In the genomic region with DNA sequence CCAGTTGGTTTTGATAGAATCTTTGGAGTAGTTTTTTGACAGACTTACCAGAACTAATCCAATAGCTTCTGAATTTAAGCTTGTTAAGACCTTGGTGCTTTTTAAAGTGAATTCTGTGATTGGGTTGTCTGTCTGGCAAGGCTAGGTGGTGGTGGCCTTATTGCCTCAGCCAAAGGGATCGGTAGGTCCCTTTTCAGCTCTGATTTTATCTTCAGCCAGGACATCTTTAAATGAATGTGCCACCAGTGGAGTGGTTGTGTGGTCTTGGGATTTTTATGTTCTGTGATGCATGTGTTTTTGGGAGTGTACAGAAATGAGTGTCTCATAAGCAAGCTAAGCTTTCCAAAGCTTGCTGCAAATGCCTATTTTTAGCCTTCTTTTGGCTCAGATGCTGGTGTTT, we compare ENCODE assay signal across 7 mouse cellular contexts. TPM values are rescaled to one million over a fixed set of nuclear protein-coding genes. Genes with fewer than 3 reads are reported as not detected.
DNase-seq lines count a peak whose midpoint lies in the region; ATAC-seq and TF ChIP-seq lines count a peak whose summit lies in the region.

No protein-coding gene starts in this region.

- H3K27me3 ChIP-seq in lung, postnatal 0 days (replicated peaks; ENCODE audit: insufficient read depth, low read length) = no peaks in the 10 kb centered on the region
- H3K27me3 ChIP-seq in forebrain, embryonic 11.5 days (ENCODE audit: control insufficient read depth, insufficient read depth, low read length) = no peaks in the 10 kb centered on the region
- no peaks in the 10 kb centered on the region for H3K27me3 ChIP-seq in limb, embryonic 15.5 days
- H3K27me3 ChIP-seq in stomach, postnatal 0 days (ENCODE audit: control insufficient read depth, insufficient read depth, low read length) = no peaks in the 10 kb centered on the region

- peaks cover 17% of the 10 kb centered on the region for H3K4me1 ChIP-seq in lung, postnatal 0 days (ENCODE audit: insufficient read depth, low read depth, low read length)
- H3K4me1 ChIP-seq in forebrain, embryonic 11.5 days (replicated peaks; ENCODE audit: control insufficient read depth, insufficient read depth, low read length) = peaks cover 9% of the 10 kb centered on the region; the same call in 1 of the 2 replicates
- H3K4me1 ChIP-seq in limb, embryonic 15.5 days = peaks cover 40% of the 10 kb centered on the region
- H3K4me1 ChIP-seq in stomach, postnatal 0 days (replicated peaks; ENCODE audit: control insufficient read depth, insufficient read depth) = no peaks in the 10 kb centered on the region; the same call in 1 of the 2 replicates

- H3K27ac ChIP-seq in lung, postnatal 0 days (ENCODE audit: low read length) = peak overlapping the region; percentile 94
- no peak overlapping the region for H3K27ac ChIP-seq in forebrain, embryonic 11.5 days (ENCODE audit: low read depth, low read length)
- no peak overlapping the region for H3K27ac ChIP-seq in limb, embryonic 15.5 days
- H3K27ac ChIP-seq in stomach, postnatal 0 days (replicated peaks) = no peak overlapping the region

- DNase-seq in lung, postnatal 0 days (ENCODE audit: low spot score) = peak; percentile 23
- no peak for DNase-seq in lung, postnatal 10 days
- no peak for DNase-seq in forebrain, embryonic 11.5 days (ENCODE audit: low spot score)
- no peak for DNase-seq in stomach, postnatal 0 days (ENCODE audit: low spot score)
- DNase-seq in left cerebral cortex, adult 18-20 months (ENCODE audit: low spot score in 2 of 2) = no peak

- ATAC-seq in lung, postnatal 0 days = no peak
- no peak for ATAC-seq in forebrain, embryonic 11.5 days (replicated peaks; ENCODE audit: low FRiP score)
- no peak for ATAC-seq in limb, embryonic 15.5 days (ENCODE audit: insufficient number of reproducible peaks, low FRiP score, low TSS enrichment, low read depth)
- ATAC-seq in stomach, postnatal 0 days (ENCODE audit: low FRiP score, low TSS enrichment) = no peak
- no peak for ATAC-seq in erythroid progenitor cell, adult 5-6 weeks (replicated peaks; ENCODE audit: low FRiP score, poor library complexity, severe bottlenecking)

- H3K9me3 ChIP-seq in lung, postnatal 0 days (ENCODE audit: low read length) = no peaks in the 10 kb centered on the region
- no peaks in the 10 kb centered on the region for H3K9me3 ChIP-seq in forebrain, embryonic 11.5 days (ENCODE audit: control insufficient read depth, low read length)
- H3K9me3 ChIP-seq in limb, embryonic 15.5 days = no peaks in the 10 kb centered on the region
- H3K9me3 ChIP-seq in stomach, postnatal 0 days (ENCODE audit: control insufficient read depth, low read length) = no peaks in the 10 kb centered on the region

- H3K36me3 ChIP-seq in lung, postnatal 0 days (ENCODE audit: insufficient read depth, low read length) = no peaks in the 10 kb centered on the region
- H3K36me3 ChIP-seq in forebrain, embryonic 11.5 days (ENCODE audit: control insufficient read depth, insufficient read depth, low read length) = no peaks in the 10 kb centered on the region
- no peaks in the 10 kb centered on the region for H3K36me3 ChIP-seq in limb, embryonic 15.5 days
- H3K36me3 ChIP-seq in stomach, postnatal 0 days (ENCODE audit: control insufficient read depth, insufficient read depth, low read length) = no peaks in the 10 kb centered on the region

- 0 out of 2 replicates have a peak overlapping the region, but pooled peaks have one; percentile 86 for H3K9ac ChIP-seq in lung, postnatal 0 days (replicated peaks; ENCODE audit: low read depth)
- no peak overlapping the region for H3K9ac ChIP-seq in forebrain, embryonic 11.5 days (ENCODE audit: low read length)
- no peak overlapping the region; the same call in 1 of the 2 replicates for H3K9ac ChIP-seq in limb, embryonic 15.5 days
- no peak overlapping the region for H3K9ac ChIP-seq in stomach, postnatal 0 days (ENCODE audit: low read length)

- no peak for TF ChIP-seq EP300 in lung, postnatal 0 days (IDR thresholded peaks at IDR 0.05)
- TF ChIP-seq EP300 in stomach, postnatal 0 days (optimal IDR thresholded peaks at IDR 0.05) = no peak

- TF ChIP-seq CTCF in lung, postnatal 0 days (IDR thresholded peaks at IDR 0.05) = no peak
- TF ChIP-seq CTCF in stomach, postnatal 0 days (IDR thresholded peaks at IDR 0.05; ENCODE audit: low read depth) = no peak

- WGBS in lung, postnatal 0 days = 15% methylated on average over 1 of the region's 1 CpGs
- WGBS in forebrain, embryonic 11.5 days = 69% methylated on average over 1 of the region's 1 CpGs
- 23% methylated on average over 1 of the region's 1 CpGs for WGBS in limb, embryonic 15.5 days
- WGBS in stomach, postnatal 0 days = 14% methylated on average over 1 of the region's 1 CpGs

- peak overlapping the region; percentile 81 for H3K4me2 ChIP-seq in lung, postnatal 0 days (replicated peaks; ENCODE audit: low read depth, low read length)
- H3K4me2 ChIP-seq in forebrain, embryonic 11.5 days (ENCODE audit: low read depth, low read length, severe bottlenecking) = peak overlapping the region; percentile 85
- H3K4me2 ChIP-seq in limb, embryonic 15.5 days = peak overlapping the region; percentile 70
- peak overlapping the region; percentile 82 for H3K4me2 ChIP-seq in stomach, postnatal 0 days (replicated peaks; ENCODE audit: low read depth)

- peak overlapping the region; percentile 84; the same call in 1 of the 2 replicates for H3K4me3 ChIP-seq in lung, postnatal 0 days (ENCODE audit: low read depth, low read length)
- peak overlapping the region; percentile 98 for H3K4me3 ChIP-seq in forebrain, embryonic 11.5 days (ENCODE audit: low read depth, low read length)
- H3K4me3 ChIP-seq in limb, embryonic 15.5 days = peak overlapping the region; percentile 100
- peak overlapping the region; percentile 99 for H3K4me3 ChIP-seq in stomach, postnatal 0 days (ENCODE audit: low read depth, low read length)

RNA-seq across cellular contexts. Expression of a gene that starts 2.1 kb away (rescaled TPM):
- polyA plus RNA-seq in lung, postnatal 0 days (2015; fragmentation: Nextera tagmentation; extraction: Ambion mirVana) = 10.3 and 11.6 TPM in 2 replicates
- polyA plus RNA-seq in forebrain, embryonic 11.5 days (2014; fragmentation: Nextera tagmentation; extraction: Ambion mirVana) = 20.5 and 22.3 TPM in 2 replicates
- 16.6 and 18.6 TPM in 2 replicates for polyA plus RNA-seq in limb, embryonic 15.5 days (2015; fragmentation: Nextera tagmentation; extraction: Ambion mirVana)
- polyA plus RNA-seq in stomach, postnatal 0 days (2015; fragmentation: Nextera tagmentation; extraction: Ambion mirVana) = 11.6 and 12.8 TPM in 2 replicates
- 10 to 100 TPM; 87.5 to 89.1 TPM for total RNA-seq in left cerebral cortex, adult 18-20 months (2021)
- 32.4 and 35.6 TPM in 2 replicates for total RNA-seq in erythroid progenitor cell, adult 5-6 weeks (2015; ENCODE audit: low replicate concordance)
- 25.1 and 33.9 TPM in 2 replicates for total RNA-seq in erythroid progenitor cell, adult 5-6 weeks (2017; ENCODE audit: low replicate concordance)
